Mouse (Mus musculus): ENCODE data around the gene Diexf. TPM values are rescaled to one million over a fixed set of nuclear protein-coding genes. Genes with fewer than 3 reads are reported as not detected.

Diexf gene
- polyA plus RNA-seq, 1 experiment, result 76.9 TPM

GRCm38 (mm10) chr1:193167746-193168145 lies 37.7 kb upstream of the Diexf start, which contains the start of gene A130010J15Rik:
Gene A130010J15Rik (plus strand): TSS chr1:193168046.
- no peaks in the 10 kb centered on the region for H3K36me3 ChIP-seq (ENCODE audit: control insufficient read depth, insufficient read depth, low read length)
- DNase-seq, result no peak
- H3K27me3 ChIP-seq (ENCODE audit: control insufficient read depth, insufficient read depth, low read length), result no peaks in the 10 kb centered on the region
- no peak for TF ChIP-seq CTCF (IDR thresholded peaks at IDR 0.05; ENCODE audit: borderline replicate concordance, control insufficient read depth, extremely low read depth, insufficient read depth, low read length, poor library complexity)
- no peak for TF ChIP-seq POLR2A (IDR thresholded peaks at IDR 0.05; ENCODE audit: control insufficient read depth, extremely low read depth, insufficient read depth, low read length, poor library complexity)
- 95% methylated on average over 3 of the region's 3 CpGs for WGBS
- H3K4me1 ChIP-seq (replicated peaks; ENCODE audit: control insufficient read depth, insufficient read depth, low read length), result peaks cover 18% of the 10 kb centered on the region
- H3K27ac ChIP-seq (ENCODE audit: control insufficient read depth, insufficient read depth, low read length), result no peak within 1 kb of the TSS; the same call in 1 of the 2 replicates
- H3K4me3 ChIP-seq (ENCODE audit: control insufficient read depth, insufficient read depth, low read length), result no peak within 1 kb of the TSS

GRCm38 (mm10) chr1:193160317-193161032 lies 30.4 kb upstream of the Diexf start:
- Histone ChIP-seq H3K36me3 (ENCODE audit: control insufficient read depth, insufficient read depth, low read length) (no peaks in the 10 kb centered on the region), H3K4me1 (replicated peaks; ENCODE audit: control insufficient read depth, insufficient read depth, low read length) (peaks cover 26% of the 10 kb centered on the region), H3K4me3 (ENCODE audit: control insufficient read depth, insufficient read depth, low read length) (peak overlapping the region; percentile 7; the same call in 1 of the 2 replicates), H3K27ac (ENCODE audit: control insufficient read depth, insufficient read depth, low read length) (peak overlapping the region; percentile 91), H3K27me3 (ENCODE audit: control insufficient read depth, insufficient read depth, low read length) (no peaks in the 10 kb centered on the region)
- WGBS, result 23% methylated on average over 18 of the region's 18 CpGs
- DNase-seq, result peak; percentile 68
- no peak for TF ChIP-seq CTCF (IDR thresholded peaks at IDR 0.05; ENCODE audit: borderline replicate concordance, control insufficient read depth, extremely low read depth, insufficient read depth, low read length, poor library complexity)
- no peak for TF ChIP-seq POLR2A (IDR thresholded peaks at IDR 0.05; ENCODE audit: control insufficient read depth, extremely low read depth, insufficient read depth, low read length, poor library complexity)

GRCm38 (mm10) chr1:193159613-193160012 lies 29.5 kb upstream of the Diexf start:
- Histone ChIP-seq H3K4me1 (replicated peaks; ENCODE audit: control insufficient read depth, insufficient read depth, low read length) (peaks cover 26% of the 10 kb centered on the region), H3K27me3 (ENCODE audit: control insufficient read depth, insufficient read depth, low read length) (no peaks in the 10 kb centered on the region), H3K36me3 (ENCODE audit: control insufficient read depth, insufficient read depth, low read length) (no peaks in the 10 kb centered on the region), H3K4me3 (ENCODE audit: control insufficient read depth, insufficient read depth, low read length) (no peak overlapping the region), H3K27ac (ENCODE audit: control insufficient read depth, insufficient read depth, low read length) (peak overlapping the region; percentile 91)
- DNase-seq, result peak; percentile 54
- WGBS, result 3% methylated on average over 1 of the region's 1 CpGs
- no peak for TF ChIP-seq CTCF (IDR thresholded peaks at IDR 0.05; ENCODE audit: borderline replicate concordance, control insufficient read depth, extremely low read depth, insufficient read depth, low read length, poor library complexity)
- TF ChIP-seq POLR2A (IDR thresholded peaks at IDR 0.05; ENCODE audit: control insufficient read depth, extremely low read depth, insufficient read depth, low read length, poor library complexity), result no peak

- TF ChIP-seq CTCF (IDR thresholded peaks at IDR 0.05; ENCODE audit: borderline replicate concordance, control insufficient read depth, extremely low read depth, insufficient read depth, low read length, poor library complexity) (no peak), POLR2A (IDR thresholded peaks at IDR 0.05; ENCODE audit: control insufficient read depth, extremely low read depth, insufficient read depth, low read length, poor library complexity) (no peak)
- H3K4me3 ChIP-seq (ENCODE audit: control insufficient read depth, insufficient read depth, low read length), result no peak overlapping the region
- no peaks in the 10 kb centered on the region for H3K36me3 ChIP-seq (ENCODE audit: control insufficient read depth, insufficient read depth, low read length)
- H3K27ac ChIP-seq (ENCODE audit: control insufficient read depth, insufficient read depth, low read length), result peak overlapping the region; percentile 91
- no peaks in the 10 kb centered on the region for H3K27me3 ChIP-seq (ENCODE audit: control insufficient read depth, insufficient read depth, low read length)
- peaks cover 27% of the 10 kb centered on the region for H3K4me1 ChIP-seq (replicated peaks; ENCODE audit: control insufficient read depth, insufficient read depth, low read length)
- WGBS, result 80% methylated on average over 3 of the region's 3 CpGs
- no peak for DNase-seq
Observed at GRCm38 (mm10) chr1:193159163-193159562, 29.1 kb upstream of the Diexf start.

GRCm38 (mm10) chr1:193157111-193157492 lies 27.0 kb upstream of the Diexf start:
- TF ChIP-seq CTCF (IDR thresholded peaks at IDR 0.05; ENCODE audit: borderline replicate concordance, control insufficient read depth, extremely low read depth, insufficient read depth, low read length, poor library complexity), result no peak
- Histone ChIP-seq H3K27me3 (ENCODE audit: control insufficient read depth, insufficient read depth, low read length) (no peaks in the 10 kb centered on the region), H3K4me1 (replicated peaks; ENCODE audit: control insufficient read depth, insufficient read depth, low read length) (peaks cover 39% of the 10 kb centered on the region), H3K36me3 (ENCODE audit: control insufficient read depth, insufficient read depth, low read length) (no peaks in the 10 kb centered on the region), H3K4me3 (ENCODE audit: control insufficient read depth, insufficient read depth, low read length) (no peak overlapping the region), H3K27ac (ENCODE audit: control insufficient read depth, insufficient read depth, low read length) (no peak overlapping the region)
- DNase-seq, result no peak
- 90% methylated on average over 8 of the region's 8 CpGs for WGBS

- WGBS, result 80% methylated on average over 15 of the region's 15 CpGs
- Histone ChIP-seq H3K4me3 (ENCODE audit: control insufficient read depth, insufficient read depth, low read length) (no peak overlapping the region), H3K4me1 (replicated peaks; ENCODE audit: control insufficient read depth, insufficient read depth, low read length) (peaks cover 39% of the 10 kb centered on the region), H3K27ac (ENCODE audit: control insufficient read depth, insufficient read depth, low read length) (no peak overlapping the region), H3K27me3 (ENCODE audit: control insufficient read depth, insufficient read depth, low read length) (no peaks in the 10 kb centered on the region), H3K36me3 (ENCODE audit: control insufficient read depth, insufficient read depth, low read length) (no peaks in the 10 kb centered on the region)
- TF ChIP-seq CTCF (IDR thresholded peaks at IDR 0.05; ENCODE audit: borderline replicate concordance, control insufficient read depth, extremely low read depth, insufficient read depth, low read length, poor library complexity) (no peak), POLR2A (IDR thresholded peaks at IDR 0.05; ENCODE audit: control insufficient read depth, extremely low read depth, insufficient read depth, low read length, poor library complexity) (no peak)
- no peak for DNase-seq
Observed at GRCm38 (mm10) chr1:193156316-193157110, 26.4 kb upstream of the Diexf start.
